Mouse (Mus musculus): ENCODE measurements around the gene Mex3a.

The Mex3a gene

DNA sequence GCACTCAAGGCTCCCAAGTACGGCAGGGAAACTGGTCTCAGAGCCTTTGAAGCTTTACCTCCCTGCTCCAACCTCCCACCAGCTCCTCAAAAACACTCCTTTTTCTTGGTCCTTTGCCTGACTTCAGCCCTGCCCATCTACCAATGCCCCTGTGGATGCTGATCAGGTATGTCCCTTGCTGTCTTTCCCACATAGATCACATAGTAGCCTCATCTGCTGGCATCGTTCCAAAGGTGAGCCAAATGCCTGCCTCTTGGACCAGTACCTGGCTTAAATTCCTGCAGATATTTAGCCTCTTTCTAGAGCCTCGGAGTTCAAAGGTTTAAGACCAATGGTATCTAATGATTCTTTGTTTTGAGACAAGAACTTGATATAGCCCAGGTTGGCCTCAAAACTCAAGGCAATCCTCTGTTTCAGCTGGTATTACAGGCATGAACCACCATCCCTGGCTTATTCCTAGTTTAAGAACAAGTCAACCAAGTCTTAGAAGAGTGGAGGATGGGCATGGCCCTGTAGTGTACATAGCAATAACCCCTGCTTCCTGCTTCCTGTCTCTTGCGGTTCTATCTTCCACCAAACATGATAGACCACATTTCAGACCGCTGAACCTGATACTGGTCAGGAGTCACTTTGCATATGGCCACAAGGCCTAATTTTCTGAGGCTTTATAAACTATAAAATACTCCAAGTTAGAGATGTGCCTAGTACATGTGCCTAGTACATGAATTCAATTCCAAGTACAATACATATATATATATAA is 11.6 kb downstream of the Mex3a start:
- DNase-seq (ENCODE audit: low read depth, low spot score) = no peak

DNA sequence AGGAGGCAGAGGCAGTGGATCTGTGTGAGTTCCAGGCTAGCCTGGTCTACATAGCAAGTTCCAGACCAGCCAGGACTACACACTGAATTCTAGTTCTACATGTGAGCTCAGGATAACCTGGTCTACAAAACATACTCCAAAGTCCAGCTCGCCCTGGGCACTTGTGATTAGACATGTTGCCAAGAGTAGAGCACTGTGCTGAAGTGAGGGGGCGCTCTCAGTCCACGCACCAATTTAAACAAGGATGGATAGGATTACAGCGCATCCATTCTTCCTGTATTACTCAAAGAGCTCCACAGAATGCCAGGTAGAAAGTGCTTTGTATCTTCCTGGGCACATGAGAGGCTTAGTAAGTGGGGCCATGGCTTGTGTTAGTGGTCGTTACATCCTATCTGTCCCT is 12.3 kb downstream of the Mex3a start:
- DNase-seq (ENCODE audit: low read depth, low spot score) = no peak

DNA sequence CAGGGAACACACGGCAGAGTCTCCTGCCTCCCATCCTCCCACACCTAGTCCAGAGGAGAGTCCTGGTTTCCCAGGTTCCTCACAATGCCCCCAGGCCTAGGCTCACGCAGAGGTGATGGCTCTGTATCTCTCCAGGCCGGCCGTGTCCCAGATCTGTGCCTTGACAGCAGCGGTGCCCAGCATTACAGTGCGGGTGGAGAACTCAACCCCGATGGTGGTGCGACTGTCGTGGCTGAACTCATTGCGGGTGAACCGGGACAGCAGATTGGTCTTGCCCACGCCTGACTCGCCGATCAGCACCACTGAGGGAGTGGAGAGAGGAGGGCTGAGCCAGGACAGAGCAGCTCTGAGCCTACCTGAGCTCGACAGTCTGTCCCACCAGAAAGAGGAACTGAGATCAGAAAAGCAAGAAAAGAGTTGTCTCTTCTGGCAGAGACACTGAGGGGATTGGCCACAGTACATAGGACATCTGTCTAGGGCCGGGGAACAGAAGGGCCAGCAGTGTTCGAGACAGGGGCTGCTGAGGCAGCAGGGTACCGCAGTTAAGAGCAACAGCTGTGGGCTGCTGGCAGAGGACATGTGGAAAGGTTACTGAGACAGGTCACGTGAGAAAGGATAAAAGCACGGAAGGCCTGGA is 12.9 kb downstream of the Mex3a start:
- no peak for DNase-seq (ENCODE audit: low read depth, low spot score)

DNA sequence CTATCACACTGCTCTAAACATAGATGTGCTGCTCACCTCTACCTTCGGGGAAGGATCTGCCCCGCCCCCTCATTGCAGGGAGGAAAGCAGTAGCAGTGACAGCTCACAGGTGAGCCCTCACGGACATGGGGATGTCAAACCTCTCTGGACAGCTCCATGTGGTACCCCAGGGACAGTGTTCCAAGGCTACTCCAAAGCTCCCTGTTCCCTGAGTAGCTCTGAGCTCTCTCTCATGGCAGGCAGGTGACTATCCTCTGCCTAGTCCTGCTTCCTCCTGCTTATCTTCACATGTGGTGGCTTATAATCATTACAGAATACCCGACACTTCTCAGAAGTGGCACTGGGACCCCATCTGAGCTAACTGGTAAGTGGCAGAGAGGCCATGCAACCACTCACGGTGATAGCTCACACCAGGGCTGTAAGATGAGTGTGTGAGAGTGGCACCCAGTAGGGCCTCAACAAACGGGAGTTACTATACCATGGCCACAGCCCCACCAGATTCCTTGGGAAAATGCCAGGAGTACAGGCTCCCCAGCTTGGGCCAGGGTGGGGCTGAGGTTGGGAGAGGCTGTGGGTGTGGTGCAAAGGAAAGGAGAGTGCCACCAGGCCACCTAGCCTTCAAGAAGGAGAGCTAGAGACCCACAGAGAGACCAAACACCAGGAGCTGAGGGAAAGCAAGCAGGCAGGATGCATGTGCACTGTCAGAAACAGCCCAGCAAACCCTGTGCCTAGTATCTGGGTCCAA is 14.7 kb downstream of the Mex3a start:
- no peak for DNase-seq (ENCODE audit: low read depth, low spot score)

DNA sequence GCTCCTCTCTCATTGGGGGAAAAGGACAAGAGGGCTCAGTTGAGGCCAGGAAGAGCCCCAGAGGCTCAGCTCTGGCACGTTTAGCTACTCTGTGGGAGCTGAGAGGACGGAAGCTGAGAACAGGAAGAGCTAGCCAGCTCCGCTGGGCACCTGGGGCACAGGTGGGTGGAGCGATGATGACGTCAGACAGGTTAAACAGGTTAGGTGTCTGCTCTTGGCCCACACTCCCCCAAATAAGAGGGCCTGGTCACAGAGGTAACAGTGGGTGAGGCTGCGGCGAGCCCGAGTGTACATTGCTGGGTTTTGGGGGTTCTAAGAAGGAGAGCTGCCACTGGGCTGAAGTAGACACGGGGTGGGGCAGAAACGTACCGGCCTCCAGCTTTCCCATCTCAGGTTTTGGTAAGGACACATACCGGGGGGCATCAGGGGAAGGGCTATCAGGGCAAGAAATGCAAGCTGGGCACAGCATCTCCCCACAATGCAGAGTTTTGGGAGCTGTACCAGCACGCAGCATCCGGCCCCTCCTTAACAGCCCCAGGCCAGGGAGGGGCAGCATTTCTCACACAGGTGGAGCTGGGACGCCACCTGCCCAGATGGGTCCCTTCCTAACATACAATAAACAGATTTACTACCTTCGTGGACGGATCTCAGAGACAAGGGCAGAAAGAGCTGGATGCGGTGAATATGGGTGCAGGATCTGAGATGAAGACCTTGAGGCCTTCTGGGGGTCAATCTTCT is 16.2 kb downstream of the Mex3a start, which contains the start of gene Rab25:
TSS of gene Rab25 (minus strand) at position 121 of the 738 bp plus-strand sequence.
- no peak for DNase-seq (ENCODE audit: low read depth, low spot score)

DNA sequence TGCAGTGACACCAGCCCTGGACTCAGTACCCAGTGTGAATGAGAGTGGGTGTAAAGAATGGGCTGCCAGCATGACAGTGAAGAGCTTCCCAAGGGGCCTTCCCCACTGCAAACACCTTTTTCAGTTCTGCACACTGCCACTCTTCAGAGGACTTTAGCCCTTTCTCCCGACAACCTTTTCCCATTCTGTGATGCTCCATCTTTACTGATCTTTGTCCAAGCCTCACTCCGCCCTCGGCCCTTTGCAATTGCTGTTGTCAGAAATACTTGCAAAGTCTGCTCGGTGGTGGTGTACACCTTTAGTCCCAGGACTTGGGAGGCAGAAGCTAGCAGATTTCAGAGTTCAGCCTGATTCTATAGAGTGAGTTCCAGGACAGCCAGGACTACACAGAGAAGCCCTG is 19.4 kb downstream of the Mex3a start:
- DNase-seq (ENCODE audit: low read depth, low spot score) = no peak

DNA sequence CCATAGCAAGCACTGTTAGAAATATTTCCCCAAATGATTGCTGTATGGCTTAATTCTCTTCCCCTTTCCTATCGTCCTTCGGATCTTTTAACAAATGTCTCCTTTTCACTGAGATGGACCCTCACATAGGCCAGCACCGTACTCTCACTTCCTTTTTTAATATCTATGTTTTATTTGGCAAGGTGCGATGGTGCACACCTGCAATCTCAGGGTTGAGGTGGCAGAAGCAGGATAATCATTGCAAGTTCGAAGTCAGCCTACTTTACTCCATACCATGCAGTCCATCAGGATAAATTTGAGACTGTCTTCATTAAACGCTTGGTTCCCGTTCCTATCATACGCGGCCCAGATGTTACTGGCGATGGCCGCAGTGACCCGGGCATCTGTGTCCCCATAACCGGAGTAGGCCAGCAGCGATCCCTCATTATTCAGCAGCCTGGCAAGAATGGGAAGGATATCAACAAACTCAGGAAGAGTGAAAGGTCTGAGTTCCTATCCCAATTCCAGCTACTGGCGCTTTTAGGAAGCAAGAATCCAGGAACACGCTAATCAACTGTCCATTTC is 20.0 kb downstream of the Mex3a start:
- no peak for DNase-seq (ENCODE audit: low read depth, low spot score)

DNA sequence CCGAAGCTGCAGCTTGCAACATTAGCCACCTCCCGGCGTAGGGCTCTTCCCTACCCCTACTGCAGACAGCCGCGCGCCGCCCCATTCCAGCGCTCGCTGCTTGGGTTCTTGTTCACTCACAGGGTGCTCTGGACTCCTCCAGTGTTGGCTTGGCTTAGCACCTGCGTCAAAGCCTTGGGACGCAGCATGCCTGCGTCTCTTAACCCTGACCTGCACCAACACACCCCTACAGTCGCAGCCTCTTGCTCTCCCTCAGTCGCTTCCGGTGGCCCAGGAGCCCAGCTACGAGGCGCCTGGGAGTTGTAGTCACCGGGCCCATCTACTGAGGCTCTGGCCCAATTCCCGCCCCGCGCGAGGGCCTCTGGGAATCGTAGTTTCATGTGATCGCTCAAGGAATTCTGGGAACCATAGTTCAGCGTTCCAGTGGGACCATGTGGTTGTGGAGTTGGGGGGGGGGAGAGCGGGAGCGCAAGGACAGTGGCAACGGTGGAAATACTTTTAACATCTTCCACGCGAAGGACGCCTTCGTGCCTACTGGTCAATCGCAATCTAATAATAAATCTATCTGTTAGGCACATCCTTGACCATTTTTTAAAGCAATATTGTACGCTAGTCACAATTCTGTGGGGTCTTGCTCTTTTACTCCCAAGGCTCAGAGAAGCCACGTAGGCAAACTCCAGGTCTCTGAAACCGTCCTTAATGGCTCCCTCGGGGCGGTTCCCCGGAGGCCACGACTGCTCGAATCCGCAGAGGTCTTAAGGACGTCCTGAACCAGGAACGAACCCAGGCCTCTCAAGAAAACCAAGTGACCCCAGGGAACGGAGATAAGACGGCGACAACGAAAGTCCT is 20.7 kb downstream of the Mex3a start, which contains the start of gene Lamtor2:
TSS of gene Lamtor2 (minus strand) at position 399 of the 849 bp plus-strand sequence.
- DNase-seq (ENCODE audit: low read depth, low spot score) = peak; percentile 91

DNA sequence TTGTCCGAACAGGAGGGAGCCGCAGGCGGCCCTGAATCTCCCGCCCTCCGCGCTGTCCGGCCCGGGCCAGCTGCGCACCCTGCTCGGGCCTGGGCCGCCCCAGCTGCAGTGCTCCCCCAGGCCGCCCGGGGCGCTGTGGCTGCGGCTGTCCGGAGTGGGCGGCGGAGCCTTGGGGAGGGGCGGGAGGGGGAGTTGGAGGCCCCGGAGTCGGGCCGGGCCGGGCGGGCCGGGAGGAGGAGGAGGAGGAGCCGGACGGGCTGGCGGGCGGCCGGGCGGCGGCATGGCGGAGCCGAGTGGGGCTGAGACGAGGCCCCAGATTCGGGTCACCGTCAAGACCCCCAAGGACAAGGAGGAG is 21.3 kb downstream of the Mex3a start, which contains the start of gene Ubqln4:
TSS of gene Ubqln4 (plus strand) at position 234 of the 355 bp plus-strand sequence.
- peak; percentile 72 for DNase-seq (ENCODE audit: low read depth, low spot score)

DNA sequence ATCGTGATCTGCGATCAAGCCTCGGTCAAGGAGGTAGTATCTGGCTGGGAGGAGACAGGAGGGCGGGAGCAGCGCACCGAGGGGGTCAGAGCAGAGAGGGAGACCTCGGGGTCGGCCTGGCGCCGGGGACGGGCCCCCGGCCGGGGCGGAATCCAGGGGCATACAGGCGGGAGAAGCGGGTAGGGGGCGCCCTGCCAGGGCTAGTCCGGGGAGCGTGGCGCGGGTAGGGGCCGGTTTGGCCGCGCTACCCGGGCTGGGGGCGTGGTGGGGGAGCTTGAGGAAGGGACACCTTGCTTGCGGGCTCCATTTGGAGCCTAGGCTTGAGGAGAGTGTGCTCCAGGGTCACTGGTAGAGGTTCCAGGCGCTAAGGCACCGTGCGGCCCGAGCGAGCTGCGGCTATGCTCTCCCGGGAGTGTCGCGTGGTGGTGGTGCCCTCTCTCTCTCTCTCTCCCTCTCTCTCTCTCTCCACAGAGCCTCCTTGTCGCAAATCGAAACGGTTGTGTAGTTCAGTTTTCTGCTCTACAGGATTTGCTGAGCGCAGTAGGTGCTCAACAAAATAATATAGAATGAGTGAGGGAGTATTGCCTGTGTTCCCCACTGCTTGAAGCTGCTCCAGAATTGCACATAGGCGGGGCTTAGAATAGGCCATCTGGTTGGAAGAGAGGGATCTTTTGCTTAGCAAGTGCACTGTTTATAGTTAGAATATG is 21.8 kb downstream of the Mex3a start:
- DNase-seq (ENCODE audit: low read depth, low spot score) = peak; percentile 34

DNA sequence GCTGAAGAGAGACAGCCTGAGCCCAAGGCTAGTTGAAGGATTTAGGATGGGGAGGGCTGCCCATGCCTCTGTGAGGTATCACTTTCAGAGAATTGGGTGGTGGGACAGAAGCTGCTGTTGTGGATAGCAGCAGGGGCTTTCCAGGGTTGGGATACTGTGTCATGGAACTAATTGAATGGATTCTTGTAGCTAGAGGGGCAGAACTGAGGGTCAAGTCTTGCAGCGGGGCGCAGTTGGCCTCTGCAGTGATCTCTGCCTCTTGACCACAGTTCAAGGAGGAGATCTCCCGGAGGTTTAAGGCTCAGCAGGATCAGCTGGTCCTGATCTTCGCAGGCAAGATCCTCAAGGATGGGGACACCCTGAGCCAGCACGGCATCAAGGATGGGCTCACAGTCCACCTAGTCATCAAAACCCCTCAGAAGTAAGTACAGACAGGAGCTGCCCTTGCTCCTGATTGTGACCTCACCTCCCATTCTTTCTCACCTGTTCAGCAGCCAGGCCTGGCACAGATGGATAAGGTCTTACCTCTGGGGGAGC is 22.9 kb downstream of the Mex3a start:
- no peak for DNase-seq (ENCODE audit: low read depth, low spot score)

DNA sequence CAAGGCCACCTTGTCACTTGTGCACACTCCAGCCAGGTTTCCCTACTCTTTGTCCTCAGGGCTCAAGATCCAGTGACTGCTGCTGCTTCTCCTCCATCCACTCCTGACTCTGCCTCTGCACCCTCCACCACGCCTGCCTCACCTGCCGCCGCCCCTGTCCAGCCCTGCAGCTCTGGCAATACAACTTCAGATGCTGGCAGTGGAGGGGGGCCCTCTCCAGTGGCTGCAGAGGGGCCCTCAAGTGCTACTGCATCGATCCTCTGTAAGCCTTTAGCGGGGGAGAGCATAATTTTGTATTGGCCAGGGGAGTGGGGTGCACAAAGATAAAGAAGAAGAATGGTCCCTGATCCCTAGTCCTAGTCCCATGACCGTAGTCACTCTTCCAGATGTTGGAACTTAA is 23.5 kb downstream of the Mex3a start:
- no peak for DNase-seq (ENCODE audit: low read depth, low spot score)

DNA sequence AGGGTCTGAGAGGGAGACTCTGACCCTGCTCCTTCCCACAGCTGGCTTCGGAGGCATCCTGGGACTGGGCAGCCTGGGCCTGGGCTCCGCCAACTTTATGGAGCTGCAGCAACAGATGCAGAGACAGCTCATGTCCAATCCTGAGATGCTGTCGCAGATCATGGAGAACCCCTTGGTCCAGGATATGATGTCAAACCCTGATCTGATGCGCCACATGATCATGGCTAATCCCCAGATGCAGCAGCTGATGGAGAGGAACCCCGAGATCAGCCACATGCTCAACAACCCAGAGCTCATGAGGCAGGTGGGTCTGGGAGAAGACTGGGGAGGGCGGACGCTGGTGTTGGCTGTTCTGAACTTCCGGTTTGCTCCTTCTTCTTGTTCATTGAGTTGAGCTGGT is 24.4 kb downstream of the Mex3a start:
- DNase-seq (ENCODE audit: low read depth, low spot score) = no peak

DNA sequence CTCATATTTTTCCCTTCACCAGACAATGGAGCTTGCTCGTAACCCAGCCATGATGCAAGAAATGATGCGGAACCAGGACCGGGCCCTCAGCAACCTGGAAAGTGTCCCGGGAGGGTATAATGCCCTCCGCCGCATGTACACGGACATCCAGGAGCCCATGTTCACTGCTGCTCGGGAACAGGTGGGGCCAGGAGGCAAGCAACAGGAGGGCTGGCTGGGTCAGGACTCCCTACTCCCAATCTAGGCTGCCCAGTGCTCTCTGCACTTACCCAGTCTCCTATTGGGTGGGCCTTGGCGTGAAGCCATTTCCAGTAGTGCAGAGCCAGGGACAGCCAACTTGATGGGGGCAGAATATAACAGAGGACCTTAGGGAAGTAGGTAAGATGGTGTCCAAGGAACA is 27.4 kb downstream of the Mex3a start:
- no peak for DNase-seq (ENCODE audit: low read depth, low spot score)

DNA sequence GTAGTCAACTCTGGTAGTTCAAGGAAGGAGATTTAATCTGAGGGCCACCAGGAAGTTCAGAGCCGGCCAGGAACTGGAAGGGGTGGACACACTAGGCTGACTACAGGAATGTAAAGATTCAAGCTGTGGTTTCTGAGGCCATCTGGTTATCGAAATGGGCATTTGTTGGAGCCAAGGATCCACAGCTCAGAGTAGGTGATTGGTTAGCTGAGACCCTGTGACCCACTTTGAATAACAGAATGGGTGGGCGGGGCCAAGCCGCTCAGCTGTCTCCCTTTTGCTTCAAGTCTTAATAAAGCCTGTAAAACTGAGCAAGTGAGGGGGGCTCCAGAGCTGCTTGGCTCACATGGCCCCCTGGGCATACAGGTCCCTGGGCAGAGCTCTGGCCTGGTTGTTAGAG is 29.8 kb downstream of the Mex3a start:
- DNase-seq (ENCODE audit: low read depth, low spot score) = no peak

DNA sequence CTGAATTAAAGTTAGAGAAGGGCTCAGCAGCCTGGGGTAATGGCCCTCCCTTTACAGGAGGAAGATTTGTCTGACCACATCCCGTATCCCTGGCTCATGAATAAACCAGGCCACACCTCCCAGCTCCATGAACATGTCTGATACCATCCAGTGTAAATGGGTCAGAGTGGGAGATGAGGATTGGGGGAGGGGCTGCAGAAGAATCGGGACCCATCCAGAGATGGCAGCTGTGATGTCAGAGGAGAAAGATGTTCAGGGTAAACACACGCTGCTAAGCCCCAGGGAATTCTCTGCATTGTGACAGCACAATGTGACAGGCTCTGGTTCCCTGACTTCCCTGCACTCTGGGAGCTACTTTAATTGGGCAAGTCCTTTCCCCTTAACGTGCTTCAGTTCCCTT is 31.2 kb downstream of the Mex3a start:
- DNase-seq (ENCODE audit: low read depth, low spot score) = no peak

DNA sequence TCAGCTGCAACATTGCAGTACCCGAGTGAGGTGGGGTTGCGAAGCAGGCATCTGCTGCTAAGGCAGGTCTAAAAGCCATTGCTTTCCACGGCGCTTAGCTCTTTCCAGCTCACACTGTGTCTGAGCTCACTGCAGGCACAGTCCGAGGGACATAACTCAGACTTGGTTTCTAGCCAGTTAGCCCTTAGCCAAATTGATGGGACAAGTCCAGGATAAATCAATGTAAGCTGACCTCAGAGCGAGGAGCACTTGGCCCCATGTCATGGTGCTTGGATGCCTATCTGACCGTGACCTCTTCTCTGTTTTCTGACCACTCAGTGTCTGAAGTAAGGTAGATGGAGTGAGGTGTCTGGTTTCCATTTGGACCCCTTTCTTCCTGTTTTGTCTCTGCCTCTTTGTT is 31.8 kb downstream of the Mex3a start:
- DNase-seq (ENCODE audit: low read depth, low spot score) = no peak

DNA sequence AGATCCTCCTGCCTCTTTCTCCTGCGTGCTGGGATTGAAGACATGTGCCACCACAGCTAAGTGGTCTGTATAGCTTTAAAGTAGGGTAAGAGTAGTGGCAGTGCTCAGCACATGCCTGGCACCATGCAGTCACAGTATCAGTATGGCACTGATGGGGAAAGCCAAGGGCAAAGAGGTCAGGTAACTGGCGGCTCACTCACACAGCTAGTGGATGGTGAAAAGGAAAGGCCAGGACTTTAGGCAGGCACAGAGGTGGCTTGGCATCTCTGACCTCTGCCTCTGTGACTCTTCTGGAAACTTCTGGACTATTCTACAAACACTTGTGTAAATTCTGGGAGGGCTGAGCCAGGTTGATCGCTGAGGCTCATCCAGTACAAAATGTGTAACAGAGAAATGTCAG is 33.9 kb downstream of the Mex3a start:
- DNase-seq (ENCODE audit: low read depth, low spot score) = no peak

DNA sequence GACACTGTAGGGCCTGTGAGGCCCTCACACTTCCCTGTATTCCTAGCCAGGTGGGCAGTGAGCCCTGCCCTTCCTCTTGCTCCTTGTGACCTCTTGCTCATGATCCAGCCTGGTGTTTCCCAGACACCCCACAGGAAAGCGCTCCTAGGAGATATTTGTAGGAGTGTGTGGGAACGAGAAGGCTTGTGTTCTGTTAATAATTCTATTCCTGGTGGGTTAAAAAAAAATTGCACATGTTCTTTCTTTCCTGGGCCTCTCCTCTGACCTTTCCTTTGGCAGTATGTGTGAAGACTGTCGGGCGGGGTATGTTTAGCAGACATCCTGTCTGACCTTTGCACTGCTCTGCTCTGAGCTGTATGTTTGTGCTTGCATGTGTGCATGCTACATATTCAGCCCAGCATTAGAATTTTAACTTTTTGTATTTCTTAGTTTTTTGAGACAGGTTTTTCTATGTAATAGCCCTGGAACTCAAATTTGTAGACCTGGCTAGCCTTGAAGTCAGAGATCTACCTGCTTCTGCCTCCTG is 34.4 kb downstream of the Mex3a start:
- no peak for DNase-seq (ENCODE audit: low read depth, low spot score)

Data from c-Kit-negative CD71-positive TER-119-positive erythroid progenitor cells, embryonic 14.5 days (primary cell).